Mouse (Mus musculus): Measurements from ENCODE around the gene Ak2. TPM values are rescaled to one million over a fixed set of nuclear protein-coding genes. Genes with fewer than 3 reads are reported as not detected.

Gene Ak2
- polyA plus RNA-seq, 1 experiment from 2014 or later: 173 TPM

DNA sequence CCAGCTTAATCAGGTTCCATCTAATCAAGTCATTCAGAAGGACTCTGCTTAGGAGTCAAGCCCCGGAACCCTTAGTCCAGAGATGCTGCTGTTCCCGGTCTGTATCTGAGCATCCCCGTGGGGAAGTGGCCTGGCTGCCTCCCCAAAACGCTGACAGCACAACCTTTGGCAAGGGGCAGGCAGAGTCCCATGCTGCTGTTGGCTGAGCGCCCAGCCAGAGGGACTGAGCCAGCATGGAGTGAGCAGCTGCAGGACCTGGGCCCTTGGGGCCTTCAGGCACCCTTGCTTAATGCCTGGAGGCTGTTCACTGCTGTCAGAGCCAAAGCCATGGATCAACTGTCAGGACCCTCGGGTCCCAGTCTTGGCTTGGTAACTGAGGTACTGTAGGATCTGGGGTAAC lies 28.7 kb downstream of the Ak2 start:
- no peak overlapping the region for H3K4me3 ChIP-seq (replicated peaks; ENCODE audit: low read depth, low read length)
- H3K9me3 ChIP-seq (replicated peaks; ENCODE audit: low read length): no peaks in the 10 kb centered on the region
- peaks cover 4% of the 10 kb centered on the region; the same call in 1 of the 2 replicates for H3K4me1 ChIP-seq (replicated peaks; ENCODE audit: insufficient read depth, low read length)
- no peaks in the 10 kb centered on the region for H3K27me3 ChIP-seq (ENCODE audit: insufficient read depth, low read length)
- 55% methylated on average over 6 of the region's 6 CpGs for WGBS
- H3K9ac ChIP-seq (ENCODE audit: low read depth, low read length): no peak overlapping the region
- peak; percentile 48 for DNase-seq (ENCODE audit: low spot score)
- no peak overlapping the region for H3K4me2 ChIP-seq (ENCODE audit: low read length)
- no peaks in the 10 kb centered on the region for H3K36me3 ChIP-seq (ENCODE audit: insufficient read depth, low read length)
- no peak overlapping the region for H3K27ac ChIP-seq
- no peak for TF ChIP-seq CTCF (IDR thresholded peaks at IDR 0.05; ENCODE audit: low read depth)
- no peak for ATAC-seq (replicated peaks; ENCODE audit: low FRiP score, low read depth)

GRCm38 (mm10) chr4:129021426-129021825 lies 29.7 kb downstream of the Ak2 start:
- Histone ChIP-seq H3K9me3 (replicated peaks; ENCODE audit: low read length) (no peaks in the 10 kb centered on the region), H3K4me1 (replicated peaks; ENCODE audit: insufficient read depth, low read length) (peaks cover 4% of the 10 kb centered on the region; the same call in 1 of the 2 replicates), H3K27ac (no peak overlapping the region), H3K4me2 (ENCODE audit: low read length) (no peak overlapping the region), H3K4me3 (replicated peaks; ENCODE audit: low read depth, low read length) (no peak overlapping the region), H3K9ac (ENCODE audit: low read depth, low read length) (no peak overlapping the region), H3K36me3 (ENCODE audit: insufficient read depth, low read length) (no peaks in the 10 kb centered on the region), H3K27me3 (ENCODE audit: insufficient read depth, low read length) (no peaks in the 10 kb centered on the region)
- no peak for DNase-seq (ENCODE audit: low spot score)
- no peak for ATAC-seq (replicated peaks; ENCODE audit: low FRiP score, low read depth)
- WGBS: 86% methylated on average over 3 of the region's 3 CpGs
- no peak for TF ChIP-seq CTCF (IDR thresholded peaks at IDR 0.05; ENCODE audit: low read depth)

DNA sequence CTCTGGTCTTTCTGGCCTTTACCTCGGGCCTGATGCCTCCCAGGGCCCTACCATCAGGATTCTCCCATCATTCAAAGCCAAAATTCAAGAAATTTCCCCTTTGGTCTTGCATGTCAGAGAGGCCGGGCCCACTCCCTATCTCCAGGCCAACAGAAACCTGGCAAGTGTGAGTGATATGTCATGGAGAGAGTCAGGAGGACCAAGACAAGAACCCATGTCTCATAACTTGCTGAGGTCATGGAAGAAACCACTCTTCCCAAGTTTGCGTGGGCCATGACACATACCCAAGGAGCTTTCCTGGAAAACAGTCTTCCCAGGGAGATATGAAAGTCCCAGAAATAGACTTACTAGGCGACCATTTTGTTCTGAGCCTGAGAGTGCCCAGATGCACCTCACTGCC lies 30.1 kb downstream of the Ak2 start:
- ATAC-seq (replicated peaks; ENCODE audit: low FRiP score, low read depth) (no peak), DNase-seq (ENCODE audit: low spot score) (no peak)
- WGBS: 76% methylated on average over 4 of the region's 4 CpGs

GRCm38 (mm10) chr4:129023884-129024283 lies 32.1 kb downstream of the Ak2 start:
- Histone ChIP-seq H3K27ac (no peak overlapping the region), H3K4me2 (ENCODE audit: low read length) (no peak overlapping the region), H3K27me3 (ENCODE audit: insufficient read depth, low read length) (no peaks in the 10 kb centered on the region), H3K4me3 (replicated peaks; ENCODE audit: low read depth, low read length) (no peak overlapping the region), H3K36me3 (ENCODE audit: insufficient read depth, low read length) (no peaks in the 10 kb centered on the region), H3K9me3 (replicated peaks; ENCODE audit: low read length) (no peaks in the 10 kb centered on the region), H3K4me1 (replicated peaks; ENCODE audit: insufficient read depth, low read length) (peaks cover 2% of the 10 kb centered on the region; the same call in 1 of the 2 replicates), H3K9ac (ENCODE audit: low read depth, low read length) (no peak overlapping the region)
- no peak for TF ChIP-seq CTCF (IDR thresholded peaks at IDR 0.05; ENCODE audit: low read depth)
- no peak for DNase-seq (ENCODE audit: low spot score)
- no peak for ATAC-seq (replicated peaks; ENCODE audit: low FRiP score, low read depth)
- WGBS: 83% methylated on average over 6 of the region's 6 CpGs

More for the DNA sequence above, 30.1 kb downstream of the Ak2 start:
- Histone ChIP-seq H3K4me1 (replicated peaks; ENCODE audit: insufficient read depth, low read length) (peaks cover 4% of the 10 kb centered on the region; the same call in 1 of the 2 replicates), H3K27me3 (ENCODE audit: insufficient read depth, low read length) (no peaks in the 10 kb centered on the region), H3K27ac (no peak overlapping the region), H3K9ac (ENCODE audit: low read depth, low read length) (no peak overlapping the region), H3K36me3 (ENCODE audit: insufficient read depth, low read length) (no peaks in the 10 kb centered on the region), H3K9me3 (replicated peaks; ENCODE audit: low read length) (no peaks in the 10 kb centered on the region), H3K4me2 (ENCODE audit: low read length) (no peak overlapping the region), H3K4me3 (replicated peaks; ENCODE audit: low read depth, low read length) (no peak overlapping the region)
- no peak for TF ChIP-seq CTCF (IDR thresholded peaks at IDR 0.05; ENCODE audit: low read depth)

- no peak for TF ChIP-seq CTCF (IDR thresholded peaks at IDR 0.05; ENCODE audit: low read depth)
- DNase-seq (ENCODE audit: low spot score): peak; percentile 64
- H3K9ac ChIP-seq (ENCODE audit: low read depth, low read length): no peak overlapping the region
- H3K27me3 ChIP-seq (ENCODE audit: insufficient read depth, low read length): no peaks in the 10 kb centered on the region
- H3K27ac ChIP-seq: no peak overlapping the region
- no peak overlapping the region for H3K4me2 ChIP-seq (ENCODE audit: low read length)
- no peak overlapping the region for H3K4me3 ChIP-seq (replicated peaks; ENCODE audit: low read depth, low read length)
- H3K9me3 ChIP-seq (replicated peaks; ENCODE audit: low read length): no peaks in the 10 kb centered on the region
- H3K36me3 ChIP-seq (ENCODE audit: insufficient read depth, low read length): no peaks in the 10 kb centered on the region
- 0 out of 2 replicates have a peak, but pooled peaks have one; percentile 29 for ATAC-seq (replicated peaks; ENCODE audit: low FRiP score, low read depth)
- 40% methylated on average over 6 of the region's 6 CpGs for WGBS
- no peaks in the 10 kb centered on the region for H3K4me1 ChIP-seq (replicated peaks; ENCODE audit: insufficient read depth, low read length)
Observed at GRCm38 (mm10) chr4:129024775-129025174, 33.0 kb downstream of the Ak2 start.

- Histone ChIP-seq H3K4me3 (replicated peaks; ENCODE audit: low read depth, low read length) (no peak overlapping the region), H3K36me3 (ENCODE audit: insufficient read depth, low read length) (no peaks in the 10 kb centered on the region), H3K4me1 (replicated peaks; ENCODE audit: insufficient read depth, low read length) (no peaks in the 10 kb centered on the region), H3K27ac (no peak overlapping the region), H3K9ac (ENCODE audit: low read depth, low read length) (no peak overlapping the region), H3K27me3 (ENCODE audit: insufficient read depth, low read length) (no peaks in the 10 kb centered on the region), H3K4me2 (ENCODE audit: low read length) (no peak overlapping the region), H3K9me3 (replicated peaks; ENCODE audit: low read length) (no peaks in the 10 kb centered on the region)
- DNase-seq (ENCODE audit: low spot score) (no peak), ATAC-seq (replicated peaks; ENCODE audit: low FRiP score, low read depth) (no peak)
- TF ChIP-seq CTCF (IDR thresholded peaks at IDR 0.05; ENCODE audit: low read depth): no peak
- 87% methylated on average over 3 of the region's 3 CpGs for WGBS
Observed at GRCm38 (mm10) chr4:129025707-129026106, 33.9 kb downstream of the Ak2 start.

DNA sequence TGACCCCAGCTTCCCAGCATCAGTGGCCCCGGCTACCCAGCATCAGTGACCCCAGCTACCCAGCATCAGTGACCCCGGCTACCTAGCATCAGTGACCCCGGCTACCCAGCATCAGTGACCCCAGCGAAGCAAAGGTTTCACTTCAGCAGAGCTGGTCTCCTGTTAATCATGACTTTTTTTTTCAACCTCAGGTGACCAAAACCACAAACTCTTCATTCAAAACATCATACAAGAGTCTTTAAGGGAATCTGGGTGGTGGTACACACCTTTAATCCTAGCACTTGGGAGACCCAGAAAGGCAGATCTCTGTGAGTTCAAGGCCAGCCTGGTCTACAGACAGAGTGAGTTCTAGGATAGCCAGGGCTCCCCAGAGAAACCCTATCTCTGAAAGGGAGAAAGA lies 39.0 kb downstream of the Ak2 start:
- Histone ChIP-seq H3K4me3 (replicated peaks; ENCODE audit: low read depth, low read length) (no peak overlapping the region), H3K36me3 (ENCODE audit: insufficient read depth, low read length) (no peaks in the 10 kb centered on the region), H3K4me1 (replicated peaks; ENCODE audit: insufficient read depth, low read length) (peaks cover 11% of the 10 kb centered on the region; the same call in 1 of the 2 replicates), H3K9ac (ENCODE audit: low read depth, low read length) (no peak overlapping the region), H3K27ac (no peak overlapping the region), H3K9me3 (replicated peaks; ENCODE audit: low read length) (no peaks in the 10 kb centered on the region), H3K27me3 (ENCODE audit: insufficient read depth, low read length) (no peaks in the 10 kb centered on the region), H3K4me2 (ENCODE audit: low read length) (no peak overlapping the region)
- no peak for TF ChIP-seq CTCF (IDR thresholded peaks at IDR 0.05; ENCODE audit: low read depth)
- WGBS: 85% methylated on average over 4 of the region's 4 CpGs
- no peak for ATAC-seq (replicated peaks; ENCODE audit: low FRiP score, low read depth)
- DNase-seq (ENCODE audit: low spot score): no peak

All from kidney, postnatal 0 days (tissue).